Mouse (Mus musculus) forebrain, embryonic 12.5 days (tissue): ENCODE measurements around the gene Slc35b2. TPM values are rescaled to one million over a fixed set of nuclear protein-coding genes. Genes with fewer than 3 reads are reported as not detected.

ENCODE experiments used
- ATAC-seq: fragments of 200-750 bp; cut with Nextera tagmentation; 2 replicates; pipeline ENCODE4 v1.8.0; 2017; ENCODE audit warnings: moderate TSS enrichment; ENCODE audit not compliant: low FRiP score
- H3K27ac ChIP-seq: fragments of 300-500 bp; sonication (generic); 2 replicates; pipeline ENCODE4 v1.5.1; 2016; ENCODE audit warnings: mild to moderate bottlenecking
- H3K27me3 ChIP-seq: fragments of 300-500 bp; sonication (generic); 2 replicates; pipeline ENCODE4 v1.6.1; 2016; ENCODE audit warnings: mild to moderate bottlenecking
- H3K36me3 ChIP-seq: fragments of 300-500 bp; sonication (generic); replicated peaks from 2 replicates; pipeline ENCODE4 v1.6.1; 2016; ENCODE audit warnings: mild to moderate bottlenecking
- H3K4me1 ChIP-seq: fragments of 300-500 bp; sonication (generic); 2 replicates; pipeline ENCODE4 v1.6.1; 2016
- H3K4me2 ChIP-seq: fragments of 300-500 bp; sonication (generic); 2 replicates; pipeline ENCODE4 v1.6.1; 2016; ENCODE audit warnings: mild to moderate bottlenecking, moderate library complexity
- H3K4me3 ChIP-seq: fragments of 300-500 bp; sonication (generic); replicated peaks from 2 replicates; pipeline ENCODE4 v1.5.1; 2016; ENCODE audit warnings: mild to moderate bottlenecking
- H3K9ac ChIP-seq: fragments of 300-500 bp; sonication (generic); 2 replicates; pipeline ENCODE4 v1.6.1; 2016; ENCODE audit warnings: mild to moderate bottlenecking
- H3K9me3 ChIP-seq: fragments of 300-500 bp; sonication (generic); 2 replicates; pipeline ENCODE4 v1.6.1; 2016
- WGBS: fragments of 180-500 bp; shearing (Covaris S2); methylation state at CpG from one replicate; pipeline ENCODE4 v1.1.7; 2016; 5-methylcytosine and 5-hydroxymethylcytosine counted together
- polyA plus RNA-seq: library from polyadenylated mRNA; unstranded; fragments of >200 nt; fragmentation: Nextera tagmentation; extraction: Ambion mirVana; gene quantifications from 2 replicates; pipeline ENCODE4 v1.2.1, GENCODE M21; 2016

The Slc35b2 gene
- polyA plus RNA-seq, 1 experiment from 2014 or later = 91.7 TPM

- Histone ChIP-seq H3K9ac (peak overlapping the region; percentile 94), H3K36me3 (peaks cover 25% of the 10 kb centered on the region), H3K4me1 (peaks cover 61% of the 10 kb centered on the region), H3K27ac (peak overlapping the region; percentile 90), H3K27me3 (peaks cover 67% of the 10 kb centered on the region), H3K4me3 (peak overlapping the region; percentile 84), H3K4me2 (peak overlapping the region; percentile 72), H3K9me3 (no peaks in the 10 kb centered on the region)
- ATAC-seq = peak; percentile 65
- 7% methylated on average over 24 of the region's 68 CpGs for WGBS
Measured at GRCm38 (mm10) chr17:45548541-45549512, 14.8 kb upstream of the Slc35b2 start.

- Histone ChIP-seq H3K4me1 (peaks cover 53% of the 10 kb centered on the region), H3K9ac (peak within 1 kb of the TSS; percentile 94), H3K4me3 (peak within 1 kb of the TSS; percentile 84), H3K27me3 (peaks cover 68% of the 10 kb centered on the region), H3K36me3 (peaks cover 21% of the 10 kb centered on the region), H3K4me2 (peak within 1 kb of the TSS; percentile 72), H3K27ac (peak within 1 kb of the TSS; percentile 90), H3K9me3 (no peaks in the 10 kb centered on the region)
- ATAC-seq = peak; percentile 54
- WGBS = 0% methylated on average over 11 of the region's 29 CpGs
Measured at GRCm38 (mm10) chr17:45549617-45550181, 14.0 kb upstream of the Slc35b2 start, which contains the start of gene Tmem151b. TSS of gene Tmem151b (minus strand) at chr17:45549677.

- WGBS = 31% methylated on average over 5 of the region's 5 CpGs
- no peak for ATAC-seq
- H3K9ac ChIP-seq = peak overlapping the region; percentile 94
- peaks cover 15% of the 10 kb centered on the region; the same call in 1 of the 2 replicates for H3K36me3 ChIP-seq
- H3K4me1 ChIP-seq = peaks cover 52% of the 10 kb centered on the region
- H3K4me2 ChIP-seq = peak overlapping the region; percentile 72
- H3K27me3 ChIP-seq = peaks cover 62% of the 10 kb centered on the region
- peak overlapping the region; percentile 90; the same call in 1 of the 2 replicates for H3K27ac ChIP-seq
- H3K4me3 ChIP-seq = peak overlapping the region; percentile 84; the same call in 1 of the 2 replicates
- H3K9me3 ChIP-seq = no peaks in the 10 kb centered on the region
Measured at GRCm38 (mm10) chr17:45550253-45550652, 13.4 kb upstream of the Slc35b2 start.

GRCm38 (mm10) chr17:45551249-45551796 is 12.4 kb upstream of the Slc35b2 start:
- Histone ChIP-seq H3K36me3 (peaks cover 7% of the 10 kb centered on the region; the same call in 1 of the 2 replicates), H3K9me3 (no peaks in the 10 kb centered on the region), H3K27me3 (peaks cover 56% of the 10 kb centered on the region), H3K4me2 (no peak overlapping the region), H3K4me3 (no peak overlapping the region), H3K27ac (0 out of 2 replicates have a peak overlapping the region, but pooled peaks have one; percentile 14), H3K4me1 (peaks cover 50% of the 10 kb centered on the region), H3K9ac (no peak overlapping the region)
- WGBS = 52% methylated on average over 7 of the region's 7 CpGs
- no peak for ATAC-seq

- no peak overlapping the region for H3K4me3 ChIP-seq
- 0 out of 2 replicates have a peak, but pooled peaks have one; percentile 12 for ATAC-seq
- WGBS = 2% methylated on average over 8 of the region's 8 CpGs
Measured at GRCm38 (mm10) chr17:45551816-45552451, 11.7 kb upstream of the Slc35b2 start.

GRCm38 (mm10) chr17:45553065-45553464 is 10.6 kb upstream of the Slc35b2 start:
- Histone ChIP-seq H3K4me3 (no peak overlapping the region), H3K4me1 (peaks cover 54% of the 10 kb centered on the region), H3K27ac (no peak overlapping the region), H3K36me3 (no peaks in the 10 kb centered on the region), H3K27me3 (peaks cover 56% of the 10 kb centered on the region), H3K9me3 (no peaks in the 10 kb centered on the region), H3K4me2 (no peak overlapping the region), H3K9ac (no peak overlapping the region)
- no peak for ATAC-seq
- 91% methylated on average over 3 of the region's 3 CpGs for WGBS

More at GRCm38 (mm10) chr17:45551816-45552451, 11.7 kb upstream of the Slc35b2 start:
- no peaks in the 10 kb centered on the region for H3K9me3 ChIP-seq
- H3K4me2 ChIP-seq = no peak overlapping the region
- no peak overlapping the region for H3K9ac ChIP-seq
- peaks cover 56% of the 10 kb centered on the region for H3K27me3 ChIP-seq
- no peak overlapping the region; the same call in 1 of the 2 replicates for H3K27ac ChIP-seq
- peaks cover under 1% of the 10 kb centered on the region; the same call in 1 of the 2 replicates for H3K36me3 ChIP-seq
- peaks cover 56% of the 10 kb centered on the region for H3K4me1 ChIP-seq

GRCm38 (mm10) chr17:45554420-45554819 is 9.3 kb upstream of the Slc35b2 start:
- ATAC-seq = no peak
- Histone ChIP-seq H3K4me3 (no peak overlapping the region), H3K4me1 (peaks cover 46% of the 10 kb centered on the region), H3K4me2 (no peak overlapping the region), H3K27me3 (peaks cover 51% of the 10 kb centered on the region), H3K9me3 (no peaks in the 10 kb centered on the region), H3K9ac (no peak overlapping the region), H3K27ac (no peak overlapping the region), H3K36me3 (no peaks in the 10 kb centered on the region)
- 41% methylated on average over 1 of the region's 1 CpGs for WGBS

- Histone ChIP-seq H3K9me3 (no peaks in the 10 kb centered on the region), H3K36me3 (no peaks in the 10 kb centered on the region), H3K4me2 (peak within 1 kb of the TSS; percentile 95), H3K27ac (no peak within 1 kb of the TSS), H3K9ac (peak within 1 kb of the TSS; percentile 76), H3K4me3 (peak within 1 kb of the TSS; percentile 62), H3K27me3 (peaks cover 50% of the 10 kb centered on the region), H3K4me1 (peaks cover 36% of the 10 kb centered on the region)
- WGBS = under 1% methylated on average over 45 of the region's 45 CpGs
- ATAC-seq = peak; percentile 80
Measured at GRCm38 (mm10) chr17:45555452-45556106, 8.1 kb upstream of the Slc35b2 start, which contains the start of gene Nfkbie. TSS of gene Nfkbie (plus strand) at chr17:45555703.

- Histone ChIP-seq H3K9me3 (no peaks in the 10 kb centered on the region), H3K4me3 (peak overlapping the region; percentile 62), H3K36me3 (no peaks in the 10 kb centered on the region), H3K9ac (peak overlapping the region; percentile 76), H3K27me3 (peaks cover 45% of the 10 kb centered on the region), H3K4me2 (peak overlapping the region; percentile 95), H3K27ac (no peak overlapping the region), H3K4me1 (peaks cover 33% of the 10 kb centered on the region)
- no peak for ATAC-seq
- 4% methylated on average over 14 of the region's 14 CpGs for whole genome bisulfite sequencing
Measured at GRCm38 (mm10) chr17:45556107-45556489, 7.6 kb upstream of the Slc35b2 start.

GRCm38 (mm10) chr17:45556514-45557245 is 7.0 kb upstream of the Slc35b2 start:
- whole genome bisulfite sequencing = 76% methylated on average over 3 of the region's 3 CpGs
- Histone ChIP-seq H3K27ac (no peak overlapping the region), H3K4me3 (peak overlapping the region; percentile 62), H3K36me3 (no peaks in the 10 kb centered on the region), H3K27me3 (peaks cover 42% of the 10 kb centered on the region), H3K4me2 (peak overlapping the region; percentile 95), H3K9ac (peak overlapping the region; percentile 7; the same call in 1 of the 2 replicates), H3K4me1 (peaks cover 27% of the 10 kb centered on the region), H3K9me3 (no peaks in the 10 kb centered on the region)
- ATAC-seq = no peak
